8 mouse cellular contexts compared by ENCODE assay signal in genomic region chr14:87451645-87452443, GRCm38 (mm10). TPM values are rescaled to one million over a fixed set of nuclear protein-coding genes. Genes with fewer than 3 reads are reported as not detected.
DNase-seq lines count a peak whose midpoint lies in the region; ATAC-seq lines count a peak whose summit lies in the region.

No protein-coding gene starts in this region.

- WGBS in heart, embryonic 10.5 days: 14% methylated on average over 7 of the region's 7 CpGs

- H3K27ac ChIP-seq in heart, embryonic 10.5 days: no peak overlapping the region

- H3K9me3 ChIP-seq in heart, embryonic 10.5 days: no peaks in the 10 kb centered on the region
- peaks cover 5% of the 10 kb centered on the region; the same call in 1 of the 2 replicates for H3K9me3 ChIP-seq in megakaryocyte, embryonic 14.5 days

- no peaks in the 10 kb centered on the region for H3K27me3 ChIP-seq in heart, embryonic 10.5 days (ENCODE audit: insufficient read depth, poor library complexity, severe bottlenecking)
- H3K27me3 ChIP-seq in megakaryocyte, embryonic 14.5 days (replicated peaks): no peaks in the 10 kb centered on the region

- DNase-seq in heart, adult 18-20 months: peak; percentile 49 to 89
- DNase-seq in heart, embryonic 10.5 days (ENCODE audit: low spot score): no peak
- DNase-seq in cerebellum, adult 9-10 months: peak; percentile 76
- DNase-seq in induced T-regulatory cell, adult 2 months (ENCODE audit: low read depth): peak; percentile 85
- DNase-seq in left cerebral cortex, adult 11 months (ENCODE audit: low spot score): peak; percentile 34
- peak; percentile 38 for DNase-seq in right cerebral cortex, postnatal 25 days

- H3K4me1 ChIP-seq in heart, embryonic 10.5 days: peaks cover 10% of the 10 kb centered on the region; the same call in 1 of the 2 replicates
- peaks cover 15% of the 10 kb centered on the region for H3K4me1 ChIP-seq in megakaryocyte, embryonic 14.5 days

- H3K4me3 ChIP-seq in heart, embryonic 10.5 days: no peak overlapping the region
- H3K4me3 ChIP-seq in megakaryocyte, embryonic 14.5 days (replicated peaks): peak overlapping the region; percentile 84

- H3K36me3 ChIP-seq in heart, embryonic 10.5 days: peaks cover 5% of the 10 kb centered on the region
- peaks cover 23% of the 10 kb centered on the region for H3K36me3 ChIP-seq in megakaryocyte, embryonic 14.5 days (replicated peaks; ENCODE audit: low read length)

- peak; percentile 91 for ATAC-seq in frontal cortex, adult (ENCODE audit: low TSS enrichment)

RNA-seq across cellular contexts. Expression of gene Tdrd3, which starts 35.4 kb away (rescaled TPM):
- total RNA-seq in heart, adult 18-20 months (2021): 10 to 100 TPM; 24.5 to 26.7 TPM
- polyA plus RNA-seq in heart, embryonic 10.5 days (2016; fragmentation: Nextera tagmentation; extraction: Ambion mirVana): 19.7 and 21.8 TPM in 2 replicates
- 2.7 TPM in 1 of 2 replicates, not detected in the other for polyA plus RNA-seq in megakaryocyte, embryonic 14.5 days (2012; ENCODE audit: insufficient read depth, low replicate concordance)
